Mouse (Mus musculus) limb, embryonic 14.5 days (tissue): ENCODE data around the gene Fam171a2. TPM values are rescaled to one million over a fixed set of nuclear protein-coding genes. Genes with fewer than 3 reads are reported as not detected.

Experiments
- ATAC-seq: fragments of 200-750 bp; cut with Nextera tagmentation; 2 replicates; pipeline ENCODE4 v1.8.0; 2017; ENCODE audit warnings: low read depth, moderate number of reproducible peaks, moderate TSS enrichment; ENCODE audit not compliant: low FRiP score
- DNase-seq: peaks from one replicate; pipeline ENCODE4 v3.0.0-alpha.2; 2015; ENCODE audit warnings: low spot score
- H3K27ac ChIP-seq: fragments of 300-500 bp; sonication (generic); replicated peaks from 2 replicates; pipeline ENCODE4 v1.5.1; 2014; ENCODE audit warnings: low read depth, mild to moderate bottlenecking, low read length, moderate library complexity, mixed read lengths
- H3K27me3 ChIP-seq: fragments of 300-500 bp; sonication (generic); 2 replicates; pipeline ENCODE4 v1.6.1; 2014; ENCODE audit warnings: low read length, mixed read lengths; ENCODE audit not compliant: control insufficient read depth, insufficient read depth
- H3K36me3 ChIP-seq: fragments of 300-500 bp; sonication (generic); 2 replicates; pipeline ENCODE4 v1.6.1; 2014; ENCODE audit warnings: mild to moderate bottlenecking, low read length, moderate library complexity, mixed read lengths; ENCODE audit not compliant: control insufficient read depth, insufficient read depth
- H3K4me1 ChIP-seq: fragments of 300-500 bp; sonication (generic); 2 replicates; pipeline ENCODE4 v1.6.1; 2014; ENCODE audit warnings: antibody characterized with exemption, low read length, mixed read lengths; ENCODE audit not compliant: control insufficient read depth, insufficient read depth
- H3K4me2 ChIP-seq: fragments of 300-500 bp; sonication (generic); replicated peaks from 2 replicates; pipeline ENCODE4 v1.6.1; 2014; ENCODE audit warnings: low read depth, mild to moderate bottlenecking, low read length, moderate library complexity; ENCODE audit not compliant: severe bottlenecking
- H3K4me3 ChIP-seq: fragments of 300-500 bp; sonication (generic); replicated peaks from 2 replicates; pipeline ENCODE4 v1.5.1; 2014; ENCODE audit warnings: low read length
- H3K9ac ChIP-seq: fragments of 300-500 bp; sonication (generic); 2 replicates; pipeline ENCODE4 v1.6.1; 2014; ENCODE audit warnings: mild to moderate bottlenecking, low read depth, low read length, moderate library complexity; ENCODE audit not compliant: severe bottlenecking
- H3K9me3 ChIP-seq: fragments of 300-500 bp; sonication (generic); 2 replicates; pipeline ENCODE4 v1.6.1; 2016; ENCODE audit warnings: low read length; ENCODE audit not compliant: control insufficient read depth
- POLR2A ChIP-seq: fragments of 200-500 bp; IDR thresholded peaks from 2 replicates; pipeline ENCODE4 v1.8.0; 2012; ENCODE audit warnings: inconsistent platforms, mild to moderate bottlenecking, moderate library complexity, borderline replicate concordance; ENCODE audit not compliant: insufficient read depth, insufficient read length; ENCODE audit errors: extremely low read depth
- WGBS: fragments of 180-500 bp; shearing (Covaris S2); extraction: QIAGEN DNeasy Blood & Tissue Kit; methylation state at CpG from one replicate; pipeline ENCODE4 v1.1.7; 2014; 5-methylcytosine and 5-hydroxymethylcytosine counted together
- polyA plus RNA-seq, 2 experiments: library from polyadenylated mRNA; depleted of rRNA in 1 of 2; stranded (reverse) in 1 of 2; unstranded in 1 of 2; fragments of >200 nt; fragmentation: Nextera tagmentation in 1 of 2; extraction: Ambion mirVana in 1 of 2; gene quantifications; 2 replicates each; pipeline versions ENCODE4 v1.2.1 to v1.2.3; 2012 to 2014

Fam171a2 gene
- polyA plus RNA-seq, 2 experiments = 8.9 to 56.8 TPM

- no peak within 1 kb of the TSS for H3K9ac ChIP-seq
- H3K27ac ChIP-seq = no peak within 1 kb of the TSS
- no peak within 1 kb of the TSS for H3K4me3 ChIP-seq
- H3K9me3 ChIP-seq = no peaks in the 10 kb centered on the region
- ATAC-seq (no peak), DNase-seq (no peak)
- H3K36me3 ChIP-seq = no peaks in the 10 kb centered on the region
- 64% methylated on average over 10 of the region's 11 CpGs for WGBS
- no peak within 1 kb of the TSS for H3K4me2 ChIP-seq
- no peak for TF ChIP-seq POLR2A
- H3K27me3 ChIP-seq = no peaks in the 10 kb centered on the region
- peaks cover 18% of the 10 kb centered on the region for H3K4me1 ChIP-seq
Observed at GRCm38 (mm10) chr11:102469648-102470357, 22.3 kb upstream of the Fam171a2 start, which contains the start of gene Itga2b. Gene Itga2b, minus strand, starts transcription at chr11:102470122.

DNA sequence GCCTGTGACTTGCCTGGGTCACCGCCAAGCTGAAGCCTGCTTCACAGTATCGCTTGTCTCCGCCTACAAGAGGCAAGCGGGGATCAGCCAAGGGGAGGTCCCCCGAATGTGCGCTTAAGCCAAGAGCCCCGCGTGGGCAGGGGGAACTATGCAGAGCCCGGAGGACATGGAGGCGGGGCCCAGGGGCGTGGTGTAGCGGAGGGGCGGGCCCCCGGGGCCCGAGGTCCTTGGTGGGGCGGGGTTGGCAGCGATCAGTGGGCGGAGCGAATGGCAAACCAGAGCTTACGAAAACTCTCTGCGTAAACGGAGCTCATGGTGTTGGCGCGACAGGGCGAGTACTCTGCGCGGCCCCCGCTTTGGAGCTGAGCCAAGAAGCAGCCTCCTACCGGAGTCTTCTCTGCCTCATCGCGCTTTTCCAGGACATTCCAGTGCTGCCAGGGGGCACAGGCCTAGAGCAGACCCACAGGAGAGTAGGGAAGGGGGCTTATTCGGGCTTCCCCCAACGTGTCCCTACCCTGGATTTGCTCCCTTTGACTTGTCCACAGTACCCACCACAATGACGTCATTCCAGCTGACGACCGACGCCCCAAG, 19.7 kb upstream of the Fam171a2 start:
- Histone ChIP-seq H3K27me3 (no peaks in the 10 kb centered on the region), H3K4me2 (peak overlapping the region; percentile 91), H3K4me3 (peak overlapping the region; percentile 48), H3K27ac (peak overlapping the region; percentile 46; the same call in 1 of the 2 replicates), H3K9ac (peak overlapping the region; percentile 50), H3K4me1 (peaks cover 18% of the 10 kb centered on the region), H3K9me3 (no peaks in the 10 kb centered on the region), H3K36me3 (no peaks in the 10 kb centered on the region)
- TF ChIP-seq POLR2A = no peak
- DNase-seq (peak; percentile 97), ATAC-seq (peak; percentile 95)
- WGBS = under 1% methylated on average over 34 of the region's 37 CpGs

DNA sequence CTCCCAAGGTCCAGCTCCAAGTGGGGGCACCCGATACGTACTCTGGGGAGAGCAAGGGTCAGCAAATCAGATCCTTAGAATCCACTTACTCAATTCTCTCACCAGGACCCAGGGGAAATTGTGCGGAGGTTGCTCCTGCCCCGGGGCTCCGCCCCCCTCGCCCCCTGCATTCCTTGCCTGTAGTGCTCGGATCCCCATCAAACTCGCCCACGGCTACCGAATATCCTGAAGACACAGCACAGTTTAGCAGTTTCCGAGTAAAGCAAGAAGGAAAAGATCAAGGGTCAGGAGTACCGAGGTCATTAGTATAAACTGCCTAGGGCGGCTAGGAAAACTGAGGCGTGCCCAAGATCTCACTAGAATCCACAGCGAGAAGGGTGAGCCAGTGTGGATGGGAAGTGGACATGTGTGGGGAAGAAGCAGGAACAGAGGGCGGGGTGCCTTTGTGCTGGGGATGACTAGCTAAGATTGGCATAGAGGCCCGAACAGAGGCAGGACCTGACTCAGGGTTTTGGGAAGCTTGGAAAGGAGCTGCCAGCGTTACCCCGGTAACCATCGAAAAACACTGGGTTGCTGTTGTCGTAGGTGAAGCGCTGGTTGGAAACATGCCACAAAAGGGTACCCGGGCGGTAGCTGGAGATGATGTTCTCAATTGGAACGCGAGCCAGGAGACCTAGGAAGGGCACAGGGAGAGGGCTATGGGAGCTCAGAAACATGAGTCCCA, 18.4 kb upstream of the Fam171a2 start:
- ATAC-seq (no peak), DNase-seq (peak; percentile 71)
- Histone ChIP-seq H3K9me3 (no peaks in the 10 kb centered on the region), H3K4me3 (no peak overlapping the region; the same call in 1 of the 2 replicates), H3K27ac (peak overlapping the region; percentile 38; the same call in 1 of the 2 replicates), H3K4me2 (peak overlapping the region; percentile 91; the same call in 1 of the 2 replicates), H3K27me3 (no peaks in the 10 kb centered on the region), H3K9ac (peak overlapping the region; percentile 28; the same call in 1 of the 2 replicates), H3K36me3 (no peaks in the 10 kb centered on the region), H3K4me1 (peaks cover 18% of the 10 kb centered on the region)
- WGBS = 9% methylated on average over 26 of the region's 26 CpGs
- no peak for TF ChIP-seq POLR2A

GRCm38 (mm10) chr11:102464901-102465300, 17.4 kb upstream of the Fam171a2 start:
- WGBS = 97% methylated on average over 6 of the region's 6 CpGs
- H3K4me3 ChIP-seq = no peak overlapping the region
- TF ChIP-seq POLR2A = no peak
- DNase-seq (no peak), ATAC-seq (no peak)
- H3K36me3 ChIP-seq = no peaks in the 10 kb centered on the region
- H3K27me3 ChIP-seq = no peaks in the 10 kb centered on the region
- no peaks in the 10 kb centered on the region for H3K9me3 ChIP-seq
- no peak overlapping the region for H3K4me2 ChIP-seq
- no peak overlapping the region for H3K9ac ChIP-seq
- H3K4me1 ChIP-seq = peaks cover 18% of the 10 kb centered on the region
- no peak overlapping the region for H3K27ac ChIP-seq

DNA sequence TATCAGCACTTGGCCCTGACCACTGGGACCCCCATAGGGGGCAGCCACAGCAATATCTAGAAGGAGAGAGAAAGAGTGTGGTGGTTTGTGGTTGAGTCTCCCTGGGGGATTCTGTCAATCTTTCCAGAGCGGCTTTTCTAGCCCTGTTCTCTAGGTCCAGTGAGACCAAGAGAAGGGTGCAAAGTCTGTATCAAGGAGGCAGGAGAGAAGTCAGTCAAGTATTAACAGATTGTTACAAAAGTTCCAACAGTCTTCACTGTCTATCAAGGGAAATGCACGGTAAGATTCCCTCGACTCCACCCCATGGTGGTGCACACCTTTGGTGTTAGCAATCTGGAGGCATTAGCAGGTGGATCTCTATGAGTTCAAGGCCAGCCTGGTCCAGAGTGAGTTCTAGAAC, 14.3 kb upstream of the Fam171a2 start:
- Histone ChIP-seq H3K27ac (no peak overlapping the region), H3K9ac (no peak overlapping the region), H3K36me3 (no peaks in the 10 kb centered on the region), H3K4me3 (no peak overlapping the region), H3K4me2 (no peak overlapping the region), H3K9me3 (no peaks in the 10 kb centered on the region), H3K27me3 (no peaks in the 10 kb centered on the region), H3K4me1 (peaks cover 11% of the 10 kb centered on the region)
- DNase-seq (no peak), ATAC-seq (no peak)
- no peak for TF ChIP-seq POLR2A
- WGBS = 78% methylated on average over 3 of the region's 3 CpGs
